18 mouse cellular contexts compared by ENCODE assay signal in the genomic region with DNA sequence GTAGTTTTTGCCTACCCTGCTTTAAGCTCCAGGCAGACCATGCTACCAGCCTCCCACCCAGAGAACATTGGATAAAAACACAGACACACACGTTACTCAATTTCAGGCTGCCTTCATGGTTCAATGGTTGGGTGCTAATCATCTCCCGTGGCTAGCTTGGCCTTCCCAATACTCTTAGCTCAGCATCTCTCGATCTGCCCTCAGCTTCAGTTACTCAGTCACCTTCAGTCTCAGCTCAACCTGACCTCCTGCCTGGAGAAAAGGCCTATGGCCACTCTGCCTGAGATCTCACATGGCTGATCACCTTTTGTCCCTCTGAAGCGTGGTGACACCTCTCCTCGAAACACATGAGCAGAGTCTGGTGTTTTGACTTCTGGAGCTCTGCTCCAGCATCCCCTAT.
"Had no signal": no experiment of that assay in that cellular context is flagged by ENCODE, and none has a peak within 500 bp of the region (broad histone marks: within the 10 kb centered on the region; RNA-seq: fewer than 3 reads in every experiment).

No protein-coding gene starts in this region.

- H3K36me3 ChIP-seq: midbrain, embryonic 10.5 days; neural tube, embryonic 15.5 days had no signal

- H3K4me1 ChIP-seq: midbrain, embryonic 10.5 days had no signal

- H3K27ac ChIP-seq: midbrain, embryonic 10.5 days; midbrain, embryonic 12.5 days; neural tube, embryonic 13.5 days; neural tube, embryonic 15.5 days had no signal

- H3K27me3 ChIP-seq: midbrain, embryonic 12.5 days; neural tube, embryonic 13.5 days; neural tube, embryonic 15.5 days had no signal

- DNase-seq: lung, adult 18-20 months; lung, embryonic 14.5 days; lung, postnatal 10 days; lung, postnatal 4 days; midbrain, embryonic 14.5 days; retina, postnatal 1 day; right cerebral cortex, postnatal 25 days; right cerebral cortex, postnatal 4 days; spleen, adult 18-20 months; thymus, adult 18-20 months; thymus, postnatal 14 days; thymus, postnatal 36 days had no signal

- ATAC-seq: midbrain, embryonic 16.5 days had no signal

- H3K4me3 ChIP-seq: midbrain, embryonic 10.5 days; midbrain, embryonic 12.5 days; myocyte; neural tube, embryonic 13.5 days; neural tube, embryonic 15.5 days had no signal

- H3K9ac ChIP-seq: lung, embryonic 14.5 days; midbrain, embryonic 12.5 days; neural tube, embryonic 13.5 days; neural tube, embryonic 15.5 days had no signal

- H3K9me3 ChIP-seq: neural tube, embryonic 15.5 days had no signal

- H3K4me2 ChIP-seq: lung, embryonic 14.5 days; midbrain, embryonic 12.5 days; neural tube, embryonic 13.5 days; neural tube, embryonic 15.5 days had no signal
